Mouse (Mus musculus): ENCODE results near the gene Slc28a2.

DNA sequence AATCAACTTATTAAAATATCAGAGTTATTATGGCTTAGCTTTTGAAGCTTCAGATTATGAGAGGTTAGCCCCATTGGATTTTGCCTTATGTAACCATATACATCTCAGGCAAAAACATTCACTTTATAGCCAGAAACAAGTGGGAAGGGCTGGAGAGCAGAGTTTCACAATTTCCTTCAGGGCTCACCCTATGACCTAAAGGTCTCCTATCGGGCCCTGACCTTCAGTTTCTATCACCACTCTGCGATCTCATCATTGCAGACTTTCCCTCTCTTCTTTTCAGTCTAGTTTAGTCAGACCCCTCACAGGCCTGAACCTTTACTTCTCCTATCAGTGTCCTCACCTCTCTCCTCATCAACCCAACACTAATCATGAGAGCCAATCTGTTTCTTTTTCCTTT, 18.7 kb upstream of the Slc28a2 start:
- TF ChIP-seq CTCF (IDR thresholded peaks at IDR 0.05; ENCODE audit: borderline replicate concordance, extremely low read depth, insufficient read depth, insufficient read length) (no peak), POLR2A (IDR thresholded peaks at IDR 0.05; ENCODE audit: borderline replicate concordance, extremely low read depth, insufficient read depth, insufficient read length, poor library complexity, severe bottlenecking) (no peak)

Measured in brain, embryonic 14.5 days (tissue).